Mouse (Mus musculus): ENCODE results near the gene Hoxc12.

- TF ChIP-seq CTCF (IDR thresholded peaks at IDR 0.05; ENCODE audit: control insufficient read depth, insufficient read depth, insufficient read length): no peak
- TF ChIP-seq MAX (IDR thresholded peaks at IDR 0.05): no peak
Measured at GRCm38 (mm10) chr15:102910038-102910437, 26.5 kb upstream of the Hoxc12 start.
